Mouse (Mus musculus) 3134 (cell line): ENCODE measurements at regions not wholly inside any gene's neighbourhood (a gene's known extent, or its start where the extent isn't known, plus 50 kb on each side); places are given as distances from the start of the nearest gene placed in this dataset.

Experiments used
- DNase-seq: peaks from one replicate; pipeline ENCODE4 v3.0.0-alpha.2; 2011; ENCODE audit warnings: low spot score; ENCODE audit not compliant: insufficient read length; ENCODE audit errors: extremely low read depth

DNA sequence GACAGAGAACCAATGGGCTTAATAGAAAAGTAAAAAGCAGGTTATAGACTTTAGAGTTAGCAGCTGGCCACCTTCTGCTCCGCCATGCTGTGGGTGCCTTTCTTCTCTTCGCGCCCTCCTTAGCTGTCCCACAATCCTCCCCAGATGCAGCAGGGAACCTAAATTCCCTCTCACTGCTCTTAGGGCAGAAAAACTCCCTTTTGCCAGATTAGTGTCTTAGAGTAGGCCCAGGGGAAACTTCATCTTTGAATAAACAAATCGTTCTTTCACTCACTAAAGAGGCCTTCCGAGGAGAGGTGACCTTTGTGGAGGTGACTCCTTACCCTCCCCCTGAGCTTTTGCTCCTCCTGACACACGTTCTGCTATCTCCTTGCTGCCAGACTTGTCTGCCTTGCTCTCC lies 157.0 kb upstream of the Six2 start:
- DNase-seq = no peak

DNA sequence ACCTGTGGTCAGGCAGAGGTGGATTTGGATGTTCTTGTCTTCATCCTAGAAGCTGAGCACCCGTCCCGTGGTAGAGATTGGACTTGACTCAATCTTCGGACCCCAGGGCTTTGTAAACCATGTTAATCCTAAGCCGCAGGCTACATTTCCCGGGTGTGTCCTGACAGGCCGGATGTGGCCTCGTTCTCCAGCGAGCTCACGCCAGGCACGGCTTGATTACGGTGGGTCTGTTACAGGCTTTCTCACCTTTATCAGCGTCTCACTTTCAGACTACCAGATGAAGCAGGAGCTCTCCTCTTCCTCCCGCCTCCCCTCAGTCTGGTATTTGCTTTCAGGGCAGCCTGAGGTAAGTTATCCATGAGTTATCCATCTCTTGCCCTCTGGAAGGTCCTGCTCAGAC lies 156.4 kb upstream of the Six2 start:
- DNase-seq = no peak

DNA sequence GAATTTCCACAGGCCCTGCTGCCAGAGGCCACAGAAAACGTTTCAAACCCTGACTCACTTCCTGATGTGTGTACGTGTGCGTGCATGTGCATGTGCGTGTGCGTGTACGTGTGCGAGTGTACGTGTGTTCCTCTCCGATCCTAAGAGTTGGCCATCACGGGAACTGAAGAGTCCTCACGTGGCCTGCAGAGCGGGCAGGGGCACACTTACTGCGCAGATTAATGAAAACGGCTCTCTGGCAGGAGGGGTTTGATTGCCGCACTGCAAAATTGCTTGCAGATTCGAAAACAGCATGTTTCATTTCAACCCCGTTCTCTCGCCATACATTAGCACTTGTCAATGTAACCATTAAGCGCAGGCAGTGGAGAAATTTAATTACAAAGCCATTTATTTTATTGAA lies 135.0 kb upstream of the Six2 start:
- no peak for DNase-seq

DNA sequence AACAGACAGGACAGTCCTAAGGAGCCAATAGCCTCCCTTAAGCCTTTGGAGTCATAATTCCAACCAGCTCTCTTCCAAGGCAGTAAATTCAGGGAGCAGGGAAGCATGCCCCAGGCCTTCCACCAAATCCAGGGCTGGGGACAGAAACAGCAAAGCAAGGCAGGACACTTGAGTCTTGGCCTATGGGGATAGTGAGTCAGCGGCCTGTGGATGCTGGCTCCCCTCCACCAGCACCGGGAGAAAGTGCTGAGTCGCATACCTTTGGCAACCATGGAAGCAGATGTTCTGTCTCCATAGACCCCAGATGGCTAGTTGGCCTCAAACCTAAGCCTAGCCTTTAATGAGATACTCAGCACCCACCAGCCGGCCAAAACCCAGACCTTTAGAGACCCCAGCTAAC lies 133.8 kb upstream of the Six2 start:
- peak; percentile 63 for DNase-seq

DNA sequence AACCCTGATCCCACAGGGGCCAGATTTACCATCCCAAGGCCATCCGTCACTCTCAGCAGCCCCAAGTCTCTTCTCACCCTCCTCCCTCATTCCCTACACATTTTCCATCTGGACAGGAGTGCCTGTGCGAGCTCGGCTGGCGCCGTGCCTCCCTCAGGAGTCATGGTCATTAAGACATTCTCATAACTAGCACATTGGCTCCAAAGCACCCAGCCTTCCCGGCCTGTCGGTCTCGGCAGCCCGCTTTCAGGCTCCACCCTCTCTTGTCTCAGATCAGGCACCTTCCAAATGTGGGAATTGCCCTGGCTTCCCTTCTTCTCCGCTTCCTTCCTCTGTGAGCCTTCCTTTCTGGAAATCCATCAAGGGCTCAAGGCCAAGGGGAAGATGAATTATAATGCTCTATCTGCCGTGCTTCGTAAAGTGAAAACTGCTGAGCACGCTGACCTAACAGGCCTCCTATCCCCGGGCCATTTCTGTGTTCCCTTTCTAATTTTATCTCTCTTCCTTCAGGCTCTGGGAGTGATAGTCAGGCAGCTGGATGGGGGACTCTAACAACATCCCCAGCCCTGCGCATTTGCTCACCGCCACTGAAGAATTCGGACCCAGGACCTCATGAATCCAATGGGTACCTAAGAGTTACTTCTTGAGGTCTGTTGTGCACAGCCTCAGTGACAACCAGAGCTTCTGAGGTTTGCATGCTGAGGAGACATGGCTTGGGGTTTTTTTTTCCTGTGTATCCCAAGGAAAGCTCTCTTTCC lies 130.2 kb upstream of the Six2 start:
- DNase-seq = no peak

DNA sequence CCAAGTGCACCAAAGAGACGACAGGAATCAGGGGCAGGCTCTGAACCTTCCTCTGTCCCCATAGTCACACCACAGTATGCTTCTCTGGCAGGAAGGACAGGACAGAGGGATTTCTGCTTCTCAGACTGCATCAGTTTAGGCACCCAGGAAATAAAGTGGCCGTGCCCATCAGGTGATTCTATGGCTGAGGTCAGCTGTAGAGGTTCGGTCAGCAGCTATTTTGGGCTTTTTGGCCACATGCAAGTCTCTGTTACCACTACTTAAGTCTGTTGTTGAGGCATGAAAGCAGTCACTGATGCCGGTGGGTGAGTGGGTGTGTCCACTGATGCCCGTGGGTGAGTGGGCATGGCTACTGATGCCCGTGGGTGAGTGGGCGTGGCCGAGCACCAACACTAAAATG lies 128.4 kb upstream of the Six2 start:
- DNase-seq = no peak

DNA sequence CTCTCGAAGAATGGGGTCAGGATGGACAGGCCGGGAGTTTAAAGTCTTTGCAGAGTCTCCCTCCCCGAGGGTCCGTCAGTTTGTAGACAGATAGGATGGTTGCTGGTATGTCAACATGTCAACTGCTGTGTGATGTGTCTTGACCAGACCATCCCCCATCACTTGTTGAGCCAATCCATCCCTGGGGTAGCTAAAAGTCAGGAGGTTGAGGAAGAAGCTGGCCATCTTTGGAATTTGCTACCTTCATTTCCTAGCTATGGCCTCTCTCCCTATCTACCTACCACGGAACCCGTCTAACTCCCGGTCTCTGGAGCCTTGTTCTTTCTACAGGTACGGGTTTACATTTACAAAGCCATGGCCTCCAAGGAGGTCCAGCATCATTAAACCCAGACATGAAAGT lies 128.0 kb upstream of the Six2 start:
- DNase-seq = no peak

DNA sequence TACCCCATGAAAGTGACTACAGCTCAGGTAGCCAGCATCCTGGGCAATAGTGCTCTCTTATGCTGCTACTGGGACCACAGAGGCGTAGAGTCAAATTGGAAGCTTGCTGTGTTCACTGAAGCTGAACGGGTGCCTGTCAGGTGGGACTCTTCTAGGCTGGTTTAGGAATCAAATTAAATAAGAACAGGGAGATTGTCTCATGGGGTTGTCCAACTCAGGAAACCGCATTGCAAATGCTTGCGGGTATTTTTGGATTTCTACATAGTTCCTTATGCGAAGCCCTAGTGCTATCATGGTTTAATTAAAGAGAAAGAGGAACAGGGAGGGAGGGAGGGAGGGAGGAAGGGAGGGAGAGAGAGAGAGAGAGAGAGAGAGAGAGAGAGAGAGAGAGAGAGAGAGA lies 120.5 kb upstream of the Six2 start:
- DNase-seq = no peak

DNA sequence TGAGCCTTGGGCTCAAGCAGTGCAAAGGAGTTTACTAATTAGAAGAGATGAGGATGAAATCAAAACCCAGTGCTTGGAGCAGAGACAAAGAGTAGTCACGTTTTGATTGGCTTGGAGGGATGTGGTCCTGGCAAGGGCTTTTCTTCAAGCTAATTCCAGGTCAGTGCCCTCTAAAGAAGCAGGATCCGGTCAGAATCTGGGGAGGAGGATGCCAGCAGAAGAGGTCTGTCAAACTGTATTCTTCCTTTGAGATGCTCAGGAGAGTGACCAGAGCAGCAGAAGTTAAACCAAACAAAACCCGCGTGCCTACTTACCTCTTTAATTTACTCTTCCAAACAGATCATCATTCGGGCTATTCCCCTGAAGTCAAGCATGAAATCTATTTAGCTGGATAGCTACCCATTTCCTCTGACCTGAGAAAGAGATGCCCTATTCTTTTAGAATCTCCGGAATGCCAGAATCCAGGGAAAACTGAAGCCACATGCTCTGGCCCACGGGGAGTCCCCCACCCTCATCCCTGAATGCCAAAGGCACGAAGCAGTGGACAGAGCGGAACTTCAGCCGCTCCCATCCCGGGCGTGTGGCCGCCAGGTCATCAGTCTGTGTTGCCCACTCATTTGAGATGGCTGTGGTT lies 117.8 kb upstream of the Six2 start:
- DNase-seq = no peak

DNA sequence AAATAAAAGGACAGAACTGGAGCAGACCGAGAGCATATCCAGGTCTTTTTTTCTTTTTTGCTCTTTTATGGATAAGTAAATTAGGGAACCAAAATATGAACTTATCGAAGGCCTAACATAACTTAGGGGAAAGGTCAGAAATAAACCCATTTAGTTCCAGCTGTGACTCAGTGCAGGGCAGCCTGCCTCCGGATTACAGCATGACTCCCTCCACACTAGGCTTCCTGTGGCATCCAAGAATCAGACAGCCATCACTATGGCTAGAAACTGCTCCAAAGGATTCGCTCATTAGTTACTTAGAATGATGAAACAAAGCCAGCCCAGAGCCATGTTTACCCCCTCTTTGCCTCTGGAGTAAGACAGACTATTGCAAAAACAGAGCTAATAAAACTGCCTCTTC lies 116.6 kb upstream of the Six2 start:
- DNase-seq = no peak

DNA sequence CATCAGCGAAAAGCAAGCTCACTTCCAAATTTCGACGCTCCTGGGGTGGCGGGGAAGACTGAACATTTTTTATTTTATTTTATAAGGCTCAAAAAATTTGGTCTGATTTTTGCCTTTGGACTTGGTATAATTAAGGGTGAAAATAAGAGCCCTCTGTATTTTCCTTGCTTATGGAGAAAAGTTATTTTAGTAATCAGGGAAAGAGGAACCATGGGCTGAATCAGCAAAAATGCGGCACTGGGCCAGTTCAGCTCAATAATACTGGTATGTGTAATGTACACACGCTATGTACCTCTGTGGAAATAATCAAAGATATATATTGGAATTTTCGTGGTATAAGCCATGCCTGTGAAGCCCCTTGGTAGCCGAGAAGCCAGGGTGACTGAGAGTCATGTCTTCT lies 113.7 kb upstream of the Six2 start:
- DNase-seq = no peak

DNA sequence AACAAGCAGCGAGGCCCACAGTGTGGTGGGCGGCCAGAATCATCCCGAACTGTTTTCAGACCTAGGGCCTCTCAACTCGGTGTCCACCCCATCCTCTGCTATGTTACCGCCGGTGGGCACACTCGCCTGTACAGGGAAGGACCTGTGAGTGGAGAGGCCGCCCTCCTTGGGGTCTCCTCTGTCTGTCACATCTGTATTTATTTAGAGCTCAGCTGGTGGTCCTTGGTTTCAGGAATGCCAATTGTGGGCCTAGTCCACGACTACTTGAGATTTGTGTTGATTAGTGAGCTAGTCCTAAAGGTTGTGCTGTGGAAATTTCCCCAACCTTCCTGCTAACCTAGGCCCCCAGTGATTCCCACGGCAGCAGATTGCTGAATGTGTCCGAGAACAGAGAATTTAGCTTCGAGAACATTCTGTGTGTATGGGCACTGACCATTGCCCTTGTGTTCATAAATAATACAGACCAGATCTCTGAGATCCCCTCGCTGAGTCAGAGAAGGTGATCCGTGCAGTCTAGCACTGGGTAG lies 113.1 kb upstream of the Six2 start:
- no peak for DNase-seq

DNA sequence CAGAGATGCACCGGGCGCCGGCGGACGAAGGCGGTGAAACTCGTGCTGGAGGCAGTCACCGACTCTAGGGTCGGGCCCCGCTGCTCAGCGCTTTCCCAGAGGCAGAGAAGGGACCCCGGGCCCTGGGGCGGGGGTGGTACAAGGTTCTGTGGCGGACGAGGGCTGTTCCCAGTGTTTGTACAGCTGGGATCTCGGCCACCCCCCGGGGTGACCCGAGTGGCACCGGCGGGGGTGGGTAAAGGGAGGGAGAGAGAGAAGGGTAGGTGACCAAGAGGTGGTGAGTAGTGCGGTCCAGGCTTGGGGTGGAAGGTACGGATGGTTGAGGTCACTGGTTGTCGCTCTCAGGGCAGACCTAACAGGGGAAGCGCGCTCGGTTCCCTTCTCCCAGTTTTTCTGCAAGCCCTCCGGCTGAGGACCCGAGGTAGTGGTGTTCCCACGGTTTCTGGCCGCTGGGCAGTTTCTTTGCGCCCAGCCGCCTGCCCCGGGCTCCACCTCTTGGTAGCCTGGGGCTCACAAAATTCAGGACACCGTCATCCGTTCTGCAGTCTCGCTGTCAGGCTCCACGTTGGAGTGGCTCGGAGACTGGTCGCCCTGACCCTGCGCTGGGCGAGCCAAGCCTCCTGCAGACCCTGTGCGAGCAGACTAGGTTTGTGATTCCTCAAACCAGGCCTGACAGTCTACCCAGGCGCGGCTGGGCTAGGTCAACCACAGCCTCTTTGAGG lies 112.4 kb upstream of the Six2 start:
- DNase-seq = no peak

DNA sequence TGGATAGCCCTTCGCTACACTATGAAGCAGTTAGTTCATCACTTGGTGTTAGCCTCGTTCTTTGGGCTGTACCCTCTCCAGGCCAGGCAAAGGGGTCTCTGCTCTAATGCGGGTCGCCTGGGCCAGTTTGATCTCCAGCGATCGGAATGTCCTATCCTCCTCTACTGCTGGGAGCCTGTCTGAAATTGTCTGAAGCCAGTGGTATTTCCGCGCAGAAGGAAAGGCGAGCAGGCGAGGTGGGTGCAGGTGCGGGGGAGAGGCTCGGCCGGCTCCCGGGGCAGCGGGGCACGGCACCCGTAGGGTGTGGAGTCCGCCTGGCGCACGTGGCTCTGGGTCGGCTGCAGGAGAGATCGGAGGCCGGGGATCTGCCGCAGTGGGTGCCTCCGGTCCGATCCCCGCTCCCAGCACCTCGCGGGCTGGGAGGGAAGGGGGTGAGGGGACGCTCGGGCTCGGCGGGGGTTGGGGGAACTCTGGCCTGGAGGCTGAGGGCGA lies 111.8 kb upstream of the Six2 start:
- DNase-seq = no peak

DNA sequence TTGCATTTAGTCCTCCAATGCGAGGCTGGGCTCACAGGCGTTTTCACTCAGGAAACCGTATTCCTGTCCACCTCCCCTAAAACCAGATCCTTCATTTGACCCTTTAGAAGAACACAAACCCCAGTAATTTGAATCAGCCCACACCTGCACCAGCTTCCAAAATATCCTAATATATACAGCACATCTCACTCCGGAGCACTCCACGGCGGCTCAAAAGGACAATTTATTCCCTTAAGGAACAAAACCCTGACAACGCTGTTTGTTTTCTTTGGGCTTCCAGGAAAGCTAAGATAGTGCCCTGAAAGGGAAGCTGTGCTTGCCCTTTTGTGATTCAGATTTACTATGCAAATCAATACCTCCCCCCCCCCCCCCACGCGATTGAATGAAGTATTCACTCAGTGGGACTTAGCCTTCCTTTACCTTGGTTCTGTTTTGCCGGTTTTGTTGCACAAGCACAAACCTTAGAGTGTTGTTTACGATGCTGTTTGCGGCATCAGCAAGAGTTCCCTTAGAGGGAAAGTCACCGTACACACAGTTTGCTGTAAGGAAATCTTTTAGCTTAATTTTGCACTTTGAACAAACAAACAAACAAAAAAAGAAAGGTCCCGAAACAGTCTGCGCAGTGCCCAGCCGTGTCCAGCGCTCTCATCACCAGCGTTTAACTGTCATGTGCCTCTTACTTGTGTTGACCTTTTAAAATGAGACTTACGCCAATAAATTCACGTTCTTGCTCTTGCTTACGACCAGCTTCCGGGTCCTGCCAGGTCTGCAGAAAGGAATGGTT lies 111.2 kb upstream of the Six2 start:
- no peak for DNase-seq

DNA sequence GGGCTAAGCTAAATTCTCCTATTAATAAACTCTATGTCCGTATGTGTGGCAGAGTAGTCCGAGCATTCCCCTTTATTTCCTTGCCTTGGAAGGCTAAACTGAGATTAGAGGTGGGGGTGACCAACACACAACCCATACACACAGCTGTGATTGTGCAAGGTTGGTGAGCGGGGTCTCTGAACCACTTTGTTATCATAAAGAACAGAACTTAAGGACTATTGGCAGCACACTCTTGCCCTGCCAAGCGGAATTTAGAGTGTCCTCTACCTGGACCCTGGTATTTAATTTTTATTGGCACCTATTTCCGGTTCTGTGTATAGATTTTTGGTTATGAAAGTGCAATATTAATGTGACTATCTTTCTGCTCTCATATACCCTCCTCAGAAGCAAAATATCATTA lies 109.7 kb upstream of the Six2 start:
- no peak for DNase-seq

DNA sequence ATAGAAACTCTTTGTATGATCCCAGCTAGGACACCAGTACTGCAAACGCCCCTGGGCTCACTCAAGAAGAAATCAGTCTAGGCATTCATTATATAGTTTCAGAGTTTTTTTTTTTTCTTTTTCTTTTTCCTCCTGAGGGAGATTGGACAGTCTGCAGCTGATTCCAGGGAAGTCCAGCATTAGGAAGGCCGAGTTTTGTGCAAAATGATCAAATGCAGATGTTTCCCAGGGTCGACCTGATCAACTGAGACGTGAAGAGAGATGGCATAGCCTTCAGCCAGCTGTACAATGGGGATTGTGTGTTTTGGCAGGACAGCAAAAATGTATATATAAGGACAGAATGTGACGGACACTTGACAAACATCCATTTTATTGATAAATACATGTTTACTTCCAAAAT lies 107.7 kb upstream of the Six2 start:
- DNase-seq = no peak

DNA sequence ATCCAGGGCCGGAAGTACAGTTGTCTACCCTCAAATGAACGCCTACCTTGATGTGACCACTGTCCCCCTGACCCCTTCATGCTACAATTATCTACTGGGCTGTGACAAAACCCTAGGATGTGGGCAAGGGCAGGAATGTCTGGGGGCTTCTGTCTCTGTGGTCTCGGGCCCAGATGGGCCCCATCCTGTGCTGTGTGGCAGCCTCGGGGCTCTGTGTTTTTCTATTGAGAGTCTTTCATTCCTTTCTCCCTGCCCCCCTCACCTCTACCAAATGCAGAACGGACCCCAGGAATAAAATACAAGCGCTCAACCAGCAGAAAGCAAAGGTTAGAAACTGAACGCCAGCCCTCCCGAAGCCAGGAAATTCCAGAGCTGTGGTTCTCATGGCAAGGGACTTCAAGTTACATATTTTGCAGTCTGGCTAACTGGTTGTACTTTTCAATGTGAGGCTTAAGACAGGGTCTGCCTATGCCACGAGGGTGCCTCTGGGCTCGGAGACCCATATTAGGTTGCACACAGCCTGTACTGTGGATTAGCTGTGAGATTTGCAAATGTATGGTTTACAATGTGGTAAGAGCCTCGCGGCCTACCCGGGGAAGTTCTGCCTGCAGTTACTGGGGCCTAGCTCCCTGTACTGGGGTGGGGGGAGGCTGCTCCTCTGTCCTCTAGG lies 97.7 kb upstream of the Six2 start:
- DNase-seq = no peak

DNA sequence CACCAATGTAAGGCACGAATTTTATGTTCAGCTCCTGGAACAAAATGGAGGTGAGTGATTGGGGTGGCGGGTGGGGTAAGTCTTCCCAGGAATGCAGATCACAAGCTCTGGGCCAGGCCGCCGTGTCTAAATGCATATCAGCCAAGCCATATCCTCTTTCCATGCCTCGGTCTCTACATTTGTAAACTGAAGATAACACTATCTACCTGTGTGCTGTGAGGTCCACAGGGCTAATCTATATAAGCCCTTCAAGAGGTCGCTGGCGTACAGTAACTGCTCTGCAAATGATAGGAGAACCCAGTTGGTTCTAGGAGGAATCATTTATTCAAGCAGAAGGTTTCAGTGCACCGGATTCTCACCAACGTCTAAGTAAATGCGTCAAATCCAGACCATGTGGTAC lies 92.4 kb upstream of the Six2 start:
- DNase-seq = no peak

DNA sequence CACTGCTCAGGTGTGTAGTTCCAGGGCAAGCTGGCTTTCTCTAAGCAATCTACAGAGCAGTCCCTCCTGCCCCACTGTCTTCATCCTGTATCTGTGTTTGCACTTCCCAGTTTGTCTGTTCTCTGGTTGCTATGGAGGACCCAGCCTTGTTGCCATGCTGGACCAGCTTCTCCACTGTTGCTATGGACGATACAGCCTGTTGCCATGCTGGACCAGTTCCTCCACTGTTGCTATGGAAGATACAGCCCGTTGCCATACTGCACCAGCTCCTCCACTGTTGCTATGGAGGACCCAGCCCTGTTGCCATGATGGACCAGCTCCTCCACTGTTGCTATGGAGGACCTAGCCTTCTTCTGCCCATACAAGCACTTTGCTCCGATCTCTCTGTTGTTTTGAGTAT lies 88.8 kb upstream of the Six2 start:
- DNase-seq = no peak
